Mouse (Mus musculus) thymus, postnatal 25 days (tissue): ENCODE data around the gene Lrrc8e.

ENCODE experiments used
- DNase-seq: peaks from one replicate; pipeline ENCODE4 v3.0.0; 2022

Gene Lrrc8e

DNA sequence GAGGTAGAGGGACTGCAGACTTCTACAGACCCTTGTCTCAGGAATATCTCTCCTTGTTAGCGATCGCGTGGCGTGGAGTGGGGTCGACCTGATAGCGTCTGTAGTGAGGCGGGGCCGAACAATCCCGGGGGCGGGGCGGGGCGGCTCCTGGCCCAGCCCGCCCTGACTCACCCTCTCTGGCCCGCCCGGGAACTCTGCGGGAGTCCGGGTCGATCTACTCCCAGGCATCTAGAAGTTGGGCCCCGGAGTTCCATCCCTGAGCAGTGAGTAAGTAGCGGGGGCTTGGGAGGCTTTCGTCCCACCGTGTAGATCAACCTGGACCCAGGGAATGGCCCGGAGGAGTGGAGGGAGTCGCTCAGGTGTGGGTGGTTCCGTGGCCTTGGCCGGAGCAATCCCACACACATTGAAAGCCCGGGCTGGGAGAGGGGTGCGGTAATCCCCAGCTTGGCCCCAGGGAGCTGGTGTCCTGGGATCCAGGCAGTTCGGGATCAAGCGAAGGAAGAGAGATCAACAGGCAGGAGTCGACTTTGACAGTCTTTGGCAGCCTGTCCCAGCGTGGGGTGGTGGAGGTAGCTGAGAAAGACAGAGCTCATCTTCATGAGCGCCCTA is at the start of gene Lrrc8e:
TSS of gene Lrrc8e (plus strand) at position 89 of the 609 bp plus-strand sequence.
- DNase-seq: no peak

DNA sequence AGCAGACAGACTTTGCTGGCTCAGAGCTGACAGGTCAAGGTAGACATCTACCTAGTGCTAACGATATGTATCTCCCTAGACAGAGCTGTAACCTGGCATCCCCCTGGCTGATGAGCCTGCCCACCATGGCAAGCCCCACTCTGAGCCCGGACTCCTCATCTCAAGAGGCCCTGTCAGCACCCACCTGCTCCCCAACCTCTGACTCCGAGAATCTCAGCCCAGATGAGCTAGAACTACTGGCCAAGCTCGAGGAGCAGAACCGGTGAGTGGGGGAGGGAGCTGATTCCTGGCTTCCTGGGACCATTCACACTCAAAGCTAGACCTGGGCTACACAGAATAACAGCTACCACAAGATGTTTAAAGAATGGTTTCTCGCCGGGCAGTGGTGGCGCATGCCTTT is 43.2 kb upstream of the Lrrc8e start:
- no peak for DNase-seq

DNA sequence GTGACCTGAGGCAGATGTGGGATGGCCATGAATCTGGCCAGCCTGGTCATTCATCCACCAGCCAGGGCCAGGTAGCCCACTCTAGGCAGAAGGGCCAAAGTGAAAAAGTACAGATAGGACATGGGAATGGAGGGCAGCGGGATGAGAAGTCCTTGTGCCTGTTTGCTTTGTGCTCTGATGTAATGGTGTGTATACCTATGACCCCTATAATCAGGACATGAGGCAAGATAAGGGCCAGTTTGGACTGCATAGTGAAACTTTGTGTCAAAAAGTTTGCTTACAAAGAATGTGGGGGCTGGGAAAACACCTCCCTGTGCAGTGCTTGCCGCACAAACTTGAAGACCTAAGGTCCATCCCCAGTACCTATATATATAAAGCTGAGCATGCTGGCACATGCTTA is 40.5 kb upstream of the Lrrc8e start:
- DNase-seq: no peak

DNA sequence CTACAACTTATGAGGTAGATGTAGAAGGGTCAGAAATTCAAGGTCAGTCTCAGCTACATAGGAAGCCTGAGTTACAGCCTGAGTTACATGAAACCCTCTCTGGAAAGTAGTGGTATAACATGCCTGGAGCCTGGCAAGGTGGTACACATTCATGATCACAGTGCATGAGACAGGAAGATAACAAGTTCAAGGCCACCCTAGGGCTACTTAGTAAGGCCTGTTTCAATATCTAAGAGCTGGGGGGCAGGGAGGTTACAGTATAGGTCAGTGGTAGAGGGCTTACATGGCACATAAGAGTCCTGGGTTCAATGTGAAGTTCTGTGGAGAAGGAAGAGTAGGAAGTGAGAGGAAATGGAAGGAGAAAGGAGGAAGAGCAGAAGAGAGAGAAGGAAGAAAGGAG is 38.0 kb upstream of the Lrrc8e start:
- no peak for DNase-seq

DNA sequence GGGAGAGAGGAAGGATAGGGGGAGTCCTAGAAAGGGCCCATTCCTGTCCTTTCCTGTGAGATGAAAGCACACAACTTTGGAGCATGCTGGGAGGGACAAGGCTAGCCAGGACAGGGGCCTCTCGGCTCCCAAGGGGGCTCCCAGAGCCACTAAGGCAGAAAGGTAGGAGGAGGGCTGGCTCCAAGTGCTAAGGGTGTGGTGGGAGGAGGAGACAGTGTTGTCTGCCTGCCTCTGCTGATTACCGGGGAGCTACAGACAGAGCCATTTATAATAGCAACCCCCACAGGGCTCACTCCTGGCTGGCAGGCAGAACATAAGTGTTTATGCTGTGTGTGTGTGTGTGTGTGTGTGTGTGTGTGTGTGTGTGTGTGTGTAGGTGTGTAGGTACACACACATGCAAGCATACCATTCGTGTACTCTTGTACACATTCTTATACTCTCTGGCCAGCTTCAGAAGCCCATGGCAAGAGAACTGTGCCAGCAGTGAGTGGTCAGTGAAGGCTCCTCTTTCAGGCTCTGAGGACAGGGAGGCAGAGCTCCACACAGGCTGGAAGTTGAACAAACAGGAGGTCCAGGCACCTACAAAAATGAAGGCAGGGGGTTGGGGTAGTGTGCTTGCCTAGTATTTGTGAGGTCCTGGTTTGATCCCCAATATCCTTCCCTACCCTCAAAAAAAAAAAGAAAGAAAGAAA is 37.5 kb upstream of the Lrrc8e start:
- no peak for DNase-seq

DNA sequence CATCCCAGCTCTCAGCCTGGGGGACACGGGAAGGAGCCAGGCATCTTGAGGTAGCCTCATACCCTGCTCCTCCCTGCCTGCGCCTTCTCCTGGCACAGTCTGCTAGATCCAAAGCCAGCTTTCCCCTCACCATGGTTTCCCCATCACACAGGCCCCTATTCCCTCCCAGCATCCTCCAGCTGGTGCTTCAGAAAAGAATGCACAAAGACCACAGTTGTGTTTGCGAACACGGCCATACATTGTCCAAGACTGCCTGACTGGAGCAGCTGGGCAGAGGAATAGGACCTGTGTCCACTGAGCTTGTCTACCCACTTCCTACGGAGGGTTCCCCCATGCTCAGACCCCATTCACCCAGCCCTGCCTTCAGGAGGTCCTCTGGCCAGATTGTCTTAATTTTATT is 34.3 kb upstream of the Lrrc8e start:
- DNase-seq: no peak

DNA sequence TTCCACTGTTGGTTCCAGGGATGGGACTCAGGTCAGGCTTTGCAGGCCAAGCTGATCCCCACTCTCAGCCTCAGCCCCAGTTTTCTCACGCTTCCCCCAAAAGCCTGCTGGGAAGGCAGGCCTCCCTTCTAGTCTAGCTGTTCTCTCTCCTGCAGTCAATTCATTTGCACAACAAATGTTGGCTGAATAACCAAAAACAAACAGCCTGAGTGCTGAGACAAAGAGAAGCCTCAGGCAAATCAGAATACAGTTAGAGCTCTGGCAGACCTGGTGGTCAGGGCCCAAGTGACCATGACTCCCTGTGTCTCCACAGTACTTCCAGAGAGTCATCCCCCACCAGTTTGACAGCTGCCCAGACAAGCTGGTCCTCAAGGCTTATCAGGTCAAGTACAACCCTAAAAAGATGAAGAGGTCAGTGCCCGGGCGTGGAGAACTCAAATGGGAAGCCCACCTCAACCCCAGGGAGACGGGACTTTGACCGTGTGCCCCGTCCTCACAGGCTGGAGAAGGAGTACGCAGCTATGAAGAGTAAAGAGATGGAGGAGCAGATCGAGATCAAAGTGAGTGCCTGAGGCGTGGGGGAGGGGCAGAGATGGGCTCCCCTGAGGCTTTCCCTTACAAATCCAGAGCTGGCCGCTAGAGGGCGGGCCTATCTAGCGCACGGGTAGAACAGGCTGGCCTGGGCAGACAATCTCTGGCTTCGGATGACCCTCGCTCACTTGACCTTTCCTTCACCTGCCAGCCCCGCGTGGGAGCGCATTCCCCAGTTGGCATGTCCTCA is 33.6 kb upstream of the Lrrc8e start:
- DNase-seq: peak; percentile 88

DNA sequence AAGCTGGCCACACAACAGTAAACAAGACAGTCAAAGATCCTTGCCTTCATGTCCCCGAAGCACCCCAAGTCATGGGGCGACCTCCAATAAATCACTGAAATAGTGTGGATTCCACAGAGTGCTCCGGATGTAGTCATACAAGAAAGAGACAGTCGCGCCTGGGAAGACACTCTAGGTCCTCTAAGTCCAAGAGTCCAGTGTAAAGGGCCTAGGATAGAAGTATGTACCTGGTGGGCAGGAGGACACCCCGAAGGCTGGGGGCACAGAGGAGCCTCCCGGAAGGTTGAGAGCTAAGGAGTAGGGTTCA is 33.1 kb upstream of the Lrrc8e start:
- no peak for DNase-seq

DNA sequence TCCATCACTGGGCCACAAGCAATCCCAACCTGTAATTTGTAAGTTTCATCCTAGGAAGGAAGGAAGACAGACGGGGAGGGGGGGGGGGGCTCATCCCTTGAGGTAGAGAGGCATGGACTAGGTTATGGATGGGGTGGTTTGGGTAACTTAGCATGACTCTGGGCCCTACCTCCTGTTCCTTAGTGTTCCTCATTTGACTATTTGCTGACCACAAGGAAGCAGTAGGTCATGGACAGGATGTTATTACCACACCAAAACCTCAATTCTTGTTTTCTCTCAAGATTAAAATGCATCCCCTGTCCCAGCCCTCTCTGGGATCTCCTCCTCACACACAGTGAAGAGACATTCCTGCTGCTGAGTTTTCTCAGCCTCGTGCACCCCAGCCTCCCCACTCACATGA is 25.3 kb upstream of the Lrrc8e start:
- DNase-seq: no peak

DNA sequence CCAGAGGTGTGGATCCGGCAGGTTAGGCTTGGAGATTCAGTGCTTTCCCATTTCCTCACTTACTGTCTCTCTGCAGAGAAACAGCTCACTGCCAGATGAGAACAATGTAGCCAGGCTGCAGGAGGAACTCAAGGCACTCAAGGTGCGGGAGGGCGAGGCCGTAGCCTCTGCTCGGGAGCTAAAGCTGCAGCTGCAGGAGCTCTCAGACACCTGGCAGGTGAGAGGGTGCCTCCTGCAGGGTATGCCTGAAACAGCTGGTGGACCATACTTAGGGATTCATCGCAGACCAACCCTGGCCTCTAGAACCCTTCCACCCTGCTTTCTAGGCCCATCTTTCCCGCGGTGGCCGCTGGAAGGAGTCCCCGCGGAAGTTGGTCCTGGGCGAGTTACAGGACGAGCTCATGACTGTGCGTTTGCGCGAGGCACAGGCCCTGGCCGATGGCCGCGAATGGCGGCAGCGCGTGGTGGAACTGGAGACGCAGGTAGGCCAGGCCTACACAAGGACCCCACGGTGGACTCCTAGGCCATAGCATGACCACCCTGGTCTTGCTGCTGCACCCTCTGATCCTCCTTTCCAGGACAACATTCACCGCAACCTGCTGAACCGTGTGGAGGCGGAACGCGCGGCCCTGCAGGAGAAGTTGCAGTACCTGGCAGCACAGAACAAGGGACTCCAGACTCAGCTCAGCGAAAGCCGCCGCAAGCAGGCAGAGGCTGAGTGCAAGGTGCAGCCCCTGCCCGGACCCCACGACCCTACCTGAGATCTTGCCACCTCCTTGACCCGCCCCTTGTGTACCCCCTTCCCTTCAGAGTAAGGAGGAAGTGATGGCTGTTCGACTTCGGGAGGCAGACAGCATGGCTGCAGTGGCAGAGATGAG is 21.1 kb upstream of the Lrrc8e start:
- no peak for DNase-seq

DNA sequence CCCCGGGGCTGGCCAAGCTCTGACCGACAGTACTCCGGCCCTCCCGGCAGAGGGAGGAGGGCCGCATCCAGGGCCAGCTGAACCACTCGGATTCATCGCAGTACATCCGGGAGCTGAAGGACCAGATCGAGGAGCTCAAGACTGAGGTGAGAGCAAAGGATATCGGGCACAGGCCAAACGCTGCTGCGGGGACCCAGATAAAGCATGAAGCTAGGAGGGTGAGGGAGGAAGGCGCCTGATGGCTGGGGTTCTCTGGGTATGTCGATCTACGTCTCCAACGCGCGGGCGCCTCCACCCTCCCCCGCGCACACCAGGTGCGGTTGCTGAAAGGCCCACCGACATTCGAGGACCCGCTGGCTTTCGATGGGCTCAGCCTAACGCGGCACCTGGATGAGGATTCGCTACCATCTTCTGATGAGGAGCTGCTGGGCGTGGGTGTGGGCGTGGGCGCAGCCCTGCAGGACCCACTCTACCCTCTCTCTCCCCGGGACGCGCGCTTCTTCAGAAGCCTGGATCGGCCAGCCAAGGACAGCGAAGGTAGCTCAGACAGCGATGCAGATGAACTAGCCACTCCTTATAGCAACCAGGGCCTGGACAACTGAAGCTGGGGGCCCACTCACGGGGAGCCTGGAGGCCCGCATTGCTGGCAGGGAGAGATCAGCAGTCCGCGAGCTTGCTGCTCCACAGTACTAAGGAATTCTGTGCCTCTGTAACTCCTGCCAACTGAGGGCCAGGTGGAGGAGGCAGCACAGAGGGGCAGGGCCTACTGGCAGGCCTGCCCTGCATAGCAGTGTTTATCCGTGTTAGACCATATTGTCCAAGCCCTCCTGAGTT is 20.2 kb upstream of the Lrrc8e start:
- DNase-seq: no peak

DNA sequence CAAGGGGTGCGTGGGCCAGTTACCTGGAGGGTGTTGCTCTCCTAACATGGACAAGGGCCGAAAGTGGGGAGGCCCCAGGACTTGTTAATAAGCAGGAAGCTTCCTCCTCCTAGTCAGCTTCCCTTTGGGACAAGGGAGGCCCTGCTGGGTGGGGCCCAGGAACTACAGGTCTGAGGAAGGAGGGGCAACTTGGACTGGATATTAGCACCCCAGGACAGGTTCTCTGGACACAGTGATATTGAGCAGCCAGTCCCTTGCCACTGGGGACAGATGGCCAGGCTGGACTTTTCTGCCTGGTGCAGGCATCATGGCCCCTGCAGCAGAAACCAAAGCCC is 19.6 kb upstream of the Lrrc8e start:
- DNase-seq: no peak

DNA sequence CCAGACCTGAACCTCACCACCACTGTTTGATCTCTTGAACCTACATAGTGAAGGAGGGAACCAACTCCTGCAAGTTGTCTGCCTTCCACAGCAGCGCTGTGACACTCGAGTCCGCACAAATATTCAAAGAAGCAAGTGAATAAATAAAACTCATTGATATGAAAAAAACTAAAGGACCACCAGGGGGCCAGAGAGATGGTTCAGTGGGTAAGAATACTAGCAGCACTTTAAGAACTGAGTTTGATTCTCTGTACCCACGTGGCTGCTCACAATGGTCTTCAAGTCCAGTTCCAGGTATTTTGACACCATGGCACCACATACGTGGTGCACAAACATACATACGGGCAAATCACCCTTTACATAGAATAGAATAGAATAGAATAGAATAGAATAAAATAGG is 15.5 kb upstream of the Lrrc8e start:
- DNase-seq: no peak

DNA sequence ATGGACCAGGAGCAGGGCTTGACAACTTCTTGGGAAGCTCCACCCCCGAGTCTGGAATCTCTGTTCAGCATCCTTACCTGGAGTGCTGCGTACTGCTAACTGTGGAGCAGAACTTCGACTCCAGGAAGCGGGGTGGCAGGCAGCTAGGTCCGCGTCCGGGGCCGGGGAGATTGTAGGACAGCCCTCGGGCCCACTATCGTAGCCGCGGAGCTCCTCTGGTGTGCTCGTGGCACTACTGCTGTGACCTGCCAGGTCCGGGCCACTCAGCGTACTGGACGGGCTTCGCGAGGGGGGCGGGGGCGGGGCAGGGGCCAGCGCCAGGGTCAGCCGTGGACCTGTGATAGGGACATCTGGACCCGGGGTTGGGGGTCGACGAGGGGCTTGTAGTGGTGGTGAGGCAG is 13.8 kb upstream of the Lrrc8e start:
- no peak for DNase-seq

DNA sequence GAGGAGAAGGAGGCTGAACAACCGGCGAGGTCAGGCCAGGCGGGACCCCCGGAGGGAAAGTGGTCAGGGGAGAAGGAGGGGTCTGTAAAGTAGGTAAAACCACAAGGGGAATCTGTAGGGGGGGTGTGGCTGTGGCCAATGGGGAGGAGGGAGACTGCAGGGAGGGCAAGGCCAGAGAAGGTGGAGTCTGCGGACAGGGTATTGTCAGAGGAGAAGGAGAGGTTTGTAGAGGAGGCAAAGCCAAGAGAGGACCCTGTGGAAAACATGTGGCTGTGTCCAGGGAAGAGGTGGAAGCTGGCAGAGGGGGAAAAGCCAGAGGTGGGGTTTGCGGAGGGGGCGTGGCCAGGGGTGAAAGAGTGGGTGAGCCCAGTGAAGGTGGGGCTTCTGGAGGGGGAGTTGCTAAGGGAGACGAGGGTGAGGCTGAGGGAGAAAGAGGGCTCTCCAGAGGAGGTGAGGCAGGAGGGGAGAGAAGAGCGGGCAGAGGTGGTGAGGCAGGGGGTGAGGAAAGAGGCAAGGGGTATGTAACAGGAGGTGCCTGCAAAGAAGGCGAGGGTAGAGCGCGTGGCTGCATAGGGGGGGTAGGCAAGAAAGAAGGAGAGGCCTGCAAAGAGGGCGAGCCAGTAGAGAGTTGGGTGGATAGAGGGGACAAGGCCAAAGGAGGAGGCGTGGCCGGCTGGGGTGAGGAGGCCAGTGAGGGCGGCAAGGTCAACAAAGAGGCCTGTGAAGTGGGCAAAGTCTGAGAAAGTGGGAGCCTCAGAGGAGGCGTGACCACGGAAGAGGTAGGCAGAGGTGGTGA is 13.2 kb upstream of the Lrrc8e start:
- DNase-seq: peak; percentile 61

DNA sequence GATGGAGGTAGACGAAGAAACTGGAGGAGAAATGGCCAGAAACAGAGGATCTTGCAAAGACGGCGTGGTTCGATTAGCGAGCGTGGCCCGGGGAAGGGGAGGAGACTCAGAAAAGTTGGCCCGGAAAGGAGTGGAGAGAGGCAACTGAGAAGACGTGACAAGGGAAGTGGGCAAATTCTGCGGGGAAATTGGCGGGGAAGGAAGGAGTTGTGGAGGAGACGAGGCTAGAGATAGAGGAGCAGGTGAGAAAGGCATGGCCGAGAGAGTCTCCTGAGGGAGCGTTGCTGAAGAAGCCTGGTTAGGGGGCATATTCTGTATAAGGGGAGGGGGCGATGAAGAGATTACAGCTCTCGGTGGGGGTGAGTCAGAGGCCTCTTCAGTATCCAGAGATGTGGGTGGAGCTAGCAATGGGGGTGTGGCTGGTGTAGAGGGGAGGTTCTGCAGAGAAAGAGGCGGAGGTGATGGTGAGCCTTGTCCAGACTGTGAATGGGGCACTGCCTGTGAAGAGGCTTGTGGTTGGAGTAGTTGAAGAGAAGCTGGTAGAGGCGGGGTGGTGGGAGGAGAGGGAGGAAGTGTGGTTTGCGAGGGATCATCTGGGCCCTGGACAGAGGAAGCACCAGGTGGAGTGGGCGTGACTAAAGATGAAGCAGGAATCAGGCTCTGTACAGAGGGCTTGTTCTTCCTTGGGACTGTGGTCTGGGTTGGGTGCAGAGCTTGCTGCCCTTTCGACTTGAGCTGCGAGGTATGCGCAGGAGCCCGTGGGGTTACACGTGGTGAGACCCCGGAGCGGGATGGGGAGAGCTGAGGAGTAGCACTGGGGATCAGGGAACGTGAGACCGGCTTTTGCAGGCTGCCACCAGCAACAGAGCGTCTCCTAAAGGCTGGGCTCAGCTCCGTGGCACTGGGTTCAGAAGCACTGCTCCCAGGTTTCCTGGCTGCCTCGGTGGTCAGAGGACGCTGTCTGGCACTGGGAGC is 12.3 kb upstream of the Lrrc8e start:
- DNase-seq: peak; percentile 56

DNA sequence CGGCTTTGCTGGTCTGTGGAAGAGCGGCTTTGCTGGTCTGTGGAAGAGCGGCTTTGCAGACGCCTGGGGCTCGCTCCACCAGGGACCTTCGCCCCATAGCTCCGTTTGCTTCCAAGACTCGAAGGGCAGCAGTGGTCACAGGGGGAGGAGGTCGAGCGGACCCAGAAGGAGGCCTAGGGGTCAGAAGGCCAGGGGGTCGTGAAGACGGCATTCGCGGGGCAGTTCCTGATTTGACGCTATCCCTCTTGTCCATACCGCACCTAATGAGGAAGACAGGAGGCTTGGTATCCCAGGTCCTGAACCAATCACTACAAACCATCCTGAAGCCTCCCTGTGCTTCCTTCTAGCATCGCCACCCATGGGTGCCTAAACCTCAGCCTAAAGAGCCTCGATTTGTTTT is 10.3 kb upstream of the Lrrc8e start:
- no peak for DNase-seq

DNA sequence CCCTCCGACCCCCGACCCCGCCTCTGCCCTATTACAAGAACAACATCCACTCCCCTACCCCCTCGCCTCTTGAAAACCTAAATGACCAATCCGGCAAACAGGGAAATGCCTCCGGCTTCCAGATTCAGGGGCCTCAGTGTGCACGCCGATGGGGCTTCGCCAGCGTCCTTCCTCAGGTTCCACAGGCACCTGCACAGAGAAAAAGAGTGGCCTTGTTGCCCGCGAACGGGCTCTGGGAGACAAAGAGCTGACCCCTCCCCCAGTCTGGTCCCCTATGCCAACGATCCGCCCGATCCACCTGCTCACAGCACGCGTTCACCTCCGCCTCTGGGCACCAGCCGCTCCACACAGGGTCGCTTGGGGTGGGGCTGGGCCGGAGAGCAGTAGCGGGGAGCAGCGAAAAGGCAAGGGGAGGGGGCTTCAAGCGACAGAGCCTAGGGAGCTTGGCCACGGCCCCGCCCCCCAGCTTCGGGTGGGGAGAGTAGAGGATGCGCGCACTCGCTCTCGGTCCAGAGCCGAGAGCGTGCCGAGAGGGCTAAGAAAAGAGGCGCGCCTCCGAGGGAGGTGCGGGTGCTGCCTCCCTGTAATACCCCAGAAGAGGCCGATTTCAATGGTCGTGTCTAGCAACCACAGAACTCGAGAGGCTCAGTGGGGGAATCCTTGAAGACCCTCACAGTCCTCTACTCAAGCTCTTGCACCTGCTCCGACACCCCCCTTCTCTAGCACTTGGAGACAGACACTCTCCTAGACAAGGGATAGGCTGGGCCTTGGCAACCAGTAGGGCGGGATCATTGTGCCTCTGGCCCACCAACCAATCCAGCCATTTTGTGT is 9.6 kb upstream of the Lrrc8e start, which contains the start of gene Prr36:
TSS of gene Prr36 (minus strand) at position 669 of the 831 bp plus-strand sequence.
- DNase-seq: no peak

DNA sequence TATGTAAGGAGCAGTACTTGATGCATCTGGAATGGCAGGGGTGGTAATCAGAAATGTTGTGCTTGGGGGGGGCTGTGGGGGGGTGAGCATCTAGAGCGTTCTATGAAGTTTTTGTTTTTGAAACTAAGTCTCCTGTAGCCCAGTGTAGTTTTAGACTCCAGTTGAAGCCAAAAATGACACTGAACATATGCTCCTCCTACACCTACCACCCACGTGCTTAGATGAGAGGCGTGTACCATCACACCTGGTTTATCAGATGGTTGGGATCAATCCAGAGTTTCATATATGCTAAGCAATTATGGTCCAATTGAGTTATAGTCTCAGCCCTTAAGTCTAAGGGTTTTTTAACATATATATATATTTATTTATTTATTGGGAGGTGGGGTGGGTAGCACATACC is 7.0 kb upstream of the Lrrc8e start:
- DNase-seq: no peak
